Mouse (Mus musculus): ENCODE results near the gene Krt23.

- TF ChIP-seq CTCF (IDR thresholded peaks at IDR 0.05; ENCODE audit: control insufficient read depth, insufficient read depth, insufficient read length) (no peak), USF1 (IDR thresholded peaks at IDR 0.05; ENCODE audit: low read depth) (no peak), MYOG (IDR thresholded peaks at IDR 0.05; ENCODE audit: control insufficient read depth, extremely low read depth, insufficient read length) (no peak), MAX (IDR thresholded peaks at IDR 0.05) (no peak), CEBPB (IDR thresholded peaks at IDR 0.05; ENCODE audit: low read depth) (no peak), FOSL1 (IDR thresholded peaks at IDR 0.05; ENCODE audit: insufficient read depth, low read length, poor library complexity, severe bottlenecking) (no peak), MYOD1 (IDR thresholded peaks at IDR 0.05; ENCODE audit: control insufficient read depth, insufficient read length, low read depth) (no peak)
Measured at GRCm38 (mm10) chr11:99469228-99469627, 23.7 kb downstream of the Krt23 start.

All from C2C12 (cell line).